Mouse (Mus musculus): ENCODE results near the gene Doxl2. TPM values are rescaled to one million over a fixed set of nuclear protein-coding genes. Genes with fewer than 3 reads are reported as not detected.

Gene Doxl2
- polyA plus RNA-seq, 2 experiments, result not detected

DNA sequence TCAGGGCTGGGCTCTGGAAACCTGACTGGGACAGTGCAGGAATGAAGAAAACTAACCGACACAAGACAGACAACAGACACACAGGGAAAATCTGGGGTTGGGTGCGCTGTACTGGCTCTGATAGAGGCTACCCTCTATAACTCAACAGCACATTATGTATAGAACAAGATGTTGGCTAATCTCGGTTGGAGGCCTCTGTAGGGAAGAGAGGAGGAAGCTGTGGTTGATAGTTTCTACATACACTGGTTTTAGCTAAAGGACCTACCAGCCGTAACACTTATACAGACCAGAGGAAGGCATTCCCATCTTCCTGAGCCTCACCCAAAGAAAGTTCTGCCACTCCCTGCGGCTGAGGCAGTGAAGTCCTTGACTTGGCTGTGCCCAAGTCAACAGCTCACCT lies 51.7 kb downstream of the Doxl2 start:
- no peak for ATAC-seq (ENCODE audit: low FRiP score, low read depth)
- TF ChIP-seq POLR2A (IDR thresholded peaks at IDR 0.05; ENCODE audit: borderline replicate concordance, extremely low read depth, insufficient read depth, insufficient read length), result no peak
- Histone ChIP-seq H3K4me3 (replicated peaks; ENCODE audit: low read length) (no peak overlapping the region), H3K4me1 (ENCODE audit: control insufficient read depth, insufficient read depth, low read length) (no peaks in the 10 kb centered on the region), H3K27ac (replicated peaks; ENCODE audit: low read depth, low read length) (no peak overlapping the region), H3K9me3 (ENCODE audit: control insufficient read depth, low read length) (no peaks in the 10 kb centered on the region), H3K27me3 (ENCODE audit: control insufficient read depth, insufficient read depth, low read length) (no peaks in the 10 kb centered on the region), H3K9ac (ENCODE audit: low read depth, low read length, severe bottlenecking) (no peak overlapping the region), H3K4me2 (replicated peaks; ENCODE audit: low read depth, low read length, severe bottlenecking) (no peak overlapping the region), H3K36me3 (ENCODE audit: control insufficient read depth, insufficient read depth, low read length) (no peaks in the 10 kb centered on the region)
- no peak for DNase-seq (ENCODE audit: low spot score)
- WGBS, result 89% methylated on average over 5 of the region's 5 CpGs

- H3K27me3 ChIP-seq (ENCODE audit: control insufficient read depth, insufficient read depth, low read length), result no peaks in the 10 kb centered on the region
Measured at GRCm38 (mm10) chr6:49028019-49028418, 53.3 kb downstream of the Doxl2 start.

More at GRCm38 (mm10) chr6:49028019-49028418, 53.3 kb downstream of the Doxl2 start:
- no peak for ATAC-seq (ENCODE audit: low FRiP score, low read depth)
- DNase-seq (ENCODE audit: low spot score), result no peak
- no peaks in the 10 kb centered on the region for H3K36me3 ChIP-seq (ENCODE audit: control insufficient read depth, insufficient read depth, low read length)
- no peak overlapping the region for H3K4me2 ChIP-seq (replicated peaks; ENCODE audit: low read depth, low read length, severe bottlenecking)
- no peak overlapping the region for H3K9ac ChIP-seq (ENCODE audit: low read depth, low read length, severe bottlenecking)
- H3K9me3 ChIP-seq (ENCODE audit: control insufficient read depth, low read length), result no peaks in the 10 kb centered on the region
- no peak overlapping the region for H3K4me3 ChIP-seq (replicated peaks; ENCODE audit: low read length)
- no peak for TF ChIP-seq POLR2A (IDR thresholded peaks at IDR 0.05; ENCODE audit: borderline replicate concordance, extremely low read depth, insufficient read depth, insufficient read length)
- H3K27ac ChIP-seq (replicated peaks; ENCODE audit: low read depth, low read length), result no peak overlapping the region
- WGBS, result 72% methylated on average over 6 of the region's 6 CpGs
- no peaks in the 10 kb centered on the region for H3K4me1 ChIP-seq (ENCODE audit: control insufficient read depth, insufficient read depth, low read length)

Other genes with a start within 250 kb of the Doxl2 start
- gene Gimap1, start 235.9 kb upstream of the Doxl2 start, polyA plus RNA-seq (2012; rRNA removed), result 4.0 TPM in 2 replicates
- 10.9 and 11.9 TPM in 2 replicates for gene Gimap1, start 235.9 kb upstream of the Doxl2 start, polyA plus RNA-seq (2014; fragmentation: Nextera tagmentation; extraction: Ambion mirVana)
- 3.5 and 3.7 TPM in 2 replicates for gene Gimap5, start 228.8 kb upstream of the Doxl2 start, polyA plus RNA-seq (2012; rRNA removed)
- gene Gimap5, start 228.8 kb upstream of the Doxl2 start, polyA plus RNA-seq (2014; fragmentation: Nextera tagmentation; extraction: Ambion mirVana), result 3.8 and 4.9 TPM in 2 replicates
- not detected in 2 replicates for gene Gimap3, start 204.1 kb upstream of the Doxl2 start, polyA plus RNA-seq (2012; rRNA removed)
- gene Gimap3, start 204.1 kb upstream of the Doxl2 start, polyA plus RNA-seq (2014; fragmentation: Nextera tagmentation; extraction: Ambion mirVana), result not detected in 2 replicates
- 49.7 and 61.3 TPM in 2 replicates for gene Tmem176a, start 134.0 kb upstream of the Doxl2 start, polyA plus RNA-seq (2012; rRNA removed)
- 80.7 and 90.9 TPM in 2 replicates for gene Tmem176a, start 134.0 kb upstream of the Doxl2 start, polyA plus RNA-seq (2014; fragmentation: Nextera tagmentation; extraction: Ambion mirVana)
- gene Tmem176b, start 133.5 kb upstream of the Doxl2 start, polyA plus RNA-seq (2012; rRNA removed), result 227 and 235 TPM in 2 replicates
- 232 and 255 TPM in 2 replicates for gene Tmem176b, start 133.5 kb upstream of the Doxl2 start, polyA plus RNA-seq (2014; fragmentation: Nextera tagmentation; extraction: Ambion mirVana)
- gene Aoc1, start 102.1 kb upstream of the Doxl2 start, polyA plus RNA-seq (2012; rRNA removed), result 0.08 and 0.34 TPM in 2 replicates
- not detected in 2 replicates for gene Aoc1, start 102.1 kb upstream of the Doxl2 start, polyA plus RNA-seq (2014; fragmentation: Nextera tagmentation; extraction: Ambion mirVana)
- 0.04 TPM in 1 of 2 replicates, not detected in the other for gene 1600015I10Rik, start 45.1 kb upstream of the Doxl2 start, polyA plus RNA-seq (2012; rRNA removed)
- not detected in 2 replicates for gene 1600015I10Rik, start 45.1 kb upstream of the Doxl2 start, polyA plus RNA-seq (2014; fragmentation: Nextera tagmentation; extraction: Ambion mirVana)
- gene Svs1, start 11.9 kb downstream of the Doxl2 start, polyA plus RNA-seq (2012; rRNA removed), result not detected in 2 replicates
- not detected in 2 replicates for gene Svs1, start 11.9 kb downstream of the Doxl2 start, polyA plus RNA-seq (2014; fragmentation: Nextera tagmentation; extraction: Ambion mirVana)
- gene Gpnmb, start 61.6 kb downstream of the Doxl2 start, polyA plus RNA-seq (2012; rRNA removed), result 2.7 and 5.0 TPM in 2 replicates
- 1.3 and 1.9 TPM in 2 replicates for gene Gpnmb, start 61.6 kb downstream of the Doxl2 start, polyA plus RNA-seq (2014; fragmentation: Nextera tagmentation; extraction: Ambion mirVana)
- gene Malsu1, start 98.8 kb downstream of the Doxl2 start, polyA plus RNA-seq (2012; rRNA removed), result 21.9 and 27.4 TPM in 2 replicates
- gene Malsu1, start 98.8 kb downstream of the Doxl2 start, polyA plus RNA-seq (2014; fragmentation: Nextera tagmentation; extraction: Ambion mirVana), result 72.1 and 72.9 TPM in 2 replicates
- gene Igf2bp3, start 240.0 kb downstream of the Doxl2 start, polyA plus RNA-seq (2012; rRNA removed), result 28.4 and 34.6 TPM in 2 replicates
- 60.8 and 71.0 TPM in 2 replicates for gene Igf2bp3, start 240.0 kb downstream of the Doxl2 start, polyA plus RNA-seq (2014; fragmentation: Nextera tagmentation; extraction: Ambion mirVana)